Mouse (Mus musculus) kidney, embryonic 14.5 days (tissue): ENCODE data around the gene Nkx3-2. TPM values are rescaled to one million over a fixed set of nuclear protein-coding genes. Genes with fewer than 3 reads are reported as not detected.
A peak's percentile ranks its signal among the peaks of the same experiment; 100 is the strongest.

Experiments
- ATAC-seq: fragments of 200-750 bp; cut with Nextera tagmentation; 2 replicates; pipeline ENCODE4 v1.8.0; 2017; ENCODE audit warnings: moderate number of reproducible peaks, mild to moderate bottlenecking, moderate TSS enrichment, moderate library complexity; ENCODE audit not compliant: low FRiP score, low TSS enrichment
- H3K27ac ChIP-seq: fragments of 300-500 bp; sonication (generic); 2 replicates; pipeline ENCODE4 v1.5.1; 2014; ENCODE audit warnings: low read depth, mild to moderate bottlenecking, low read length, moderate library complexity, mixed read lengths
- H3K27me3 ChIP-seq: fragments of 300-500 bp; sonication (generic); 2 replicates; pipeline ENCODE4 v1.6.1; 2014; ENCODE audit warnings: mild to moderate bottlenecking, low read length; ENCODE audit not compliant: control insufficient read depth, insufficient read depth
- H3K36me3 ChIP-seq: fragments of 300-500 bp; sonication (generic); 2 replicates; pipeline ENCODE4 v1.6.1; 2014; ENCODE audit warnings: low read length, mixed read lengths; ENCODE audit not compliant: control insufficient read depth, insufficient read depth
- H3K4me1 ChIP-seq: fragments of 300-500 bp; sonication (generic); 2 replicates; pipeline ENCODE4 v1.6.1; 2014; ENCODE audit warnings: low read length, mixed read lengths; ENCODE audit not compliant: control insufficient read depth, insufficient read depth
- H3K4me2 ChIP-seq: fragments of 300-500 bp; sonication (generic); replicated peaks from 2 replicates; pipeline ENCODE4 v1.6.1; 2014; ENCODE audit warnings: low read depth, mild to moderate bottlenecking, low read length
- H3K4me3 ChIP-seq: fragments of 300-500 bp; sonication (generic); 2 replicates; pipeline ENCODE4 v1.5.1; 2014; ENCODE audit warnings: mild to moderate bottlenecking, low read length
- H3K9ac ChIP-seq: fragments of 300-500 bp; sonication (generic); 2 replicates; pipeline ENCODE4 v1.6.1; 2014; ENCODE audit warnings: low read depth, mild to moderate bottlenecking, low read length, moderate library complexity
- H3K9me3 ChIP-seq: fragments of 300-500 bp; sonication (generic); 2 replicates; pipeline ENCODE4 v1.6.1; 2016; ENCODE audit warnings: low read length; ENCODE audit not compliant: control insufficient read depth
- WGBS: fragments of 180-500 bp; shearing (Covaris S2); extraction: QIAGEN DNeasy Blood & Tissue Kit; methylation state at CpG from one replicate; pipeline ENCODE4 v1.1.7; 2014; 5-methylcytosine and 5-hydroxymethylcytosine counted together
- polyA plus RNA-seq: library from polyadenylated mRNA; unstranded; fragments of >200 nt; fragmentation: Nextera tagmentation; extraction: Ambion mirVana; gene quantifications from 2 replicates; pipeline ENCODE4 v1.2.1, GENCODE M21; 2014

Gene Nkx3-2
- polyA plus RNA-seq, 1 experiment from 2014 or later: not detected

DNA sequence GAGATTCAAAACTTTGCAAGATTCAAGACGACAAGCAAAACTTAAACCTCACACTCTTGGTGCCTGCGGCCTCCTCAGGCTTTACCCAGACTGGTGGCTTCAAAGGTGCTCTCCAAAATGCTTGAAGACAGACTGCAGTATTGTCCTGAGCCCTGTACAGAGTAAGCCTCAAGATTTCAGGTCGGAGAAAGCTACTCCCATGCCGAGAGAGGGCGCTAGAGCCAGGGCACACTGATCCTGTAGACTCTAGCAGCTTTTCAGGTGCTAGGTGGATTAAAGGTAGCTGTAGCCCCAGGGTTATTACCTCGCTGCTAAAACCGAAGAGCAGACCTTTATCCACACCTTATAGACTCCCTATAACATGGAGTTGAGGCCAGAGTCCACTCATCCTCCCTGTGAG lies 20.1 kb downstream of the Nkx3-2 start:
- peaks cover 84% of the 10 kb centered on the region for H3K27me3 ChIP-seq
- no peaks in the 10 kb centered on the region for H3K9me3 ChIP-seq
- 14% methylated on average over 7 of the region's 7 CpGs for WGBS
- H3K9ac ChIP-seq: no peak overlapping the region
- no peaks in the 10 kb centered on the region for H3K36me3 ChIP-seq
- H3K4me1 ChIP-seq: no peaks in the 10 kb centered on the region
- no peak overlapping the region for H3K4me3 ChIP-seq
- no peak overlapping the region for H3K4me2 ChIP-seq
- no peak; the same call in 1 of the 2 replicates for ATAC-seq
- H3K27ac ChIP-seq: no peak overlapping the region

DNA sequence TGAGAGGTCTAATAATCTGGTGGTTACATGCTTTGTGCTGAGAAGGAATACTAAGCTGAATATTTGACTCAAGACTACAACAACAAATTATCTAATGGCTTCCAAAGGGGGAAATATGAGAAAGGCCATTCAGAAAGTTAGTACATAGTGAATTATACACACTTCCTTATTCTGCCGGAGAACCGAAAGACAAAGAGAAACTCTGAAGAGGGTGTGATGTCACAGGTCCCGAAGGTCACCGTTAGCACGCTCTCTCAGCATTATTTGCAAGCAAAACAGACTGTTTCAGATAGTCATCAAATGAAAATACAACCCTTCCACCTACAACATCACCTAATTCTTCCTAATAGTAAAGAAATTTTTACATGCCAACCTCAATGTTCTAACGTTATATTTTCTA lies 25.5 kb downstream of the Nkx3-2 start:
- Histone ChIP-seq H3K27me3 (peaks cover 32% of the 10 kb centered on the region), H3K9me3 (no peaks in the 10 kb centered on the region), H3K36me3 (no peaks in the 10 kb centered on the region), H3K27ac (no peak overlapping the region), H3K4me1 (no peaks in the 10 kb centered on the region), H3K9ac (no peak overlapping the region), H3K4me3 (no peak overlapping the region), H3K4me2 (no peak overlapping the region)
- 42% methylated on average over 6 of the region's 6 CpGs for WGBS
- no peak for ATAC-seq

DNA sequence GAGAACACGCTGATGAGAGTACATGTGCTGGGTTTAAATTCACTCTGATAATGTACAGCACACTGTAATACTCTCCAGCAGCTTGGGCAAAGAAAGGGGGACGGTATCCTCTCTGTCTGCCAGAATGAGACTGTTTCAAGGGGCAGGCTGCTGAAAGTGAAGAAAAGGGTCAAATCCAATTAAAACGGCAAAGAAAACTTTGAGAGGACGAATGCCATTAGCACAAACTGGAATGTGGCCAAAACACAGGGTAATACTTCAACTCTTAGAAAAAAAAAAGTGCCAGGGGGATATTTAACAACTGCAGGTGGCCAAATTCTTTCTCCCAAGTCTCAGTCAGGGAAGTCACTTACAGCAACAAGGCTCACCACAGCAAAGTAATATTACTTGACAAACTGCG lies 27.3 kb downstream of the Nkx3-2 start:
- no peak for ATAC-seq
- H3K9me3 ChIP-seq: no peaks in the 10 kb centered on the region
- H3K27ac ChIP-seq: no peak overlapping the region
- WGBS: 56% methylated on average over 5 of the region's 5 CpGs
- H3K36me3 ChIP-seq: no peaks in the 10 kb centered on the region
- H3K4me3 ChIP-seq: no peak overlapping the region
- H3K4me2 ChIP-seq: no peak overlapping the region
- H3K27me3 ChIP-seq: peaks cover 15% of the 10 kb centered on the region; the same call in 1 of the 2 replicates
- H3K4me1 ChIP-seq: no peaks in the 10 kb centered on the region
- no peak overlapping the region for H3K9ac ChIP-seq

DNA sequence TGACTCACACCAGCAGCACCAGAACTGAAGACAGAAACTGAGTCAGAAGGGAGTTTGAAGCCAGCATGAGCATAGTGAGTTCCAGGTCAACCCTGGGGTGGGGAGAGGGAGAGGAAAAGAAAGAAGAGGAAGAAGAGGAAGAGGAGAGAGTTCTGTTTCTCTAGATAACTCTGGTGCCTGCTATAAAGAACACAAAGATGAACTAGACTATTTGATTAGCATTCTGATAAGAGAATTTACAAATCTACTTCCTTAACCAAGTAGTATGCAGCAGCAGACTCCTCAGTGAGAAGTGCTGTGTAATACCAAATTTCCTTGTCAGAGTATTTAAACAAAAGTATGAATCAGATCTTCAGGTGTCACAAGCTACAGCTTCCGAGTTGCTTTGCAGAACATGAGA lies 37.3 kb downstream of the Nkx3-2 start:
- Histone ChIP-seq H3K27ac (no peak overlapping the region), H3K4me2 (no peak overlapping the region), H3K4me3 (no peak overlapping the region), H3K4me1 (no peaks in the 10 kb centered on the region), H3K27me3 (no peaks in the 10 kb centered on the region), H3K36me3 (no peaks in the 10 kb centered on the region), H3K9me3 (no peaks in the 10 kb centered on the region), H3K9ac (no peak overlapping the region)
- 86% methylated on average over 1 of the region's 1 CpGs for WGBS
- ATAC-seq: no peak

DNA sequence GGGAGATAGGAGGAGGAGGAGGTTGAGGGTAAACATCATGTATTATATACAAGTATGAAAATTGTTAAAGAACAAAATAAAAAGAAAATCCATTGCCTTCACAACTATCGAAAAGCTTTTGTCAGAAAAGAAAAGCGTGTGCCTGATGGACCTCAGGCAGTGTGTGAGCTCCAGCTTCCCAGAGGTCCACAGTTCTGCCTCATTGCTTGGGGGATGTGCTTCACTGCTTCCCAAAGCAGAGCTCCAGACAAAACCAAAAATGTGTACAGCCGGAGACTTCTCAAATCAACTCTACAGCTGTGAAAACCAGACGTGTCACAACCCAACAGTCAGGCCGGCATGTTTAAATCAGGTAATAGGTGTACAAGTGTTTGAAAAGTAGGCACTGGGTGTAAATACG lies 38.7 kb downstream of the Nkx3-2 start:
- H3K4me3 ChIP-seq: no peak overlapping the region
- no peak overlapping the region for H3K27ac ChIP-seq
- H3K9me3 ChIP-seq: no peaks in the 10 kb centered on the region
- no peaks in the 10 kb centered on the region for H3K36me3 ChIP-seq
- no peaks in the 10 kb centered on the region for H3K4me1 ChIP-seq
- ATAC-seq: peak; percentile 86; the same call in 1 of the 2 replicates
- H3K4me2 ChIP-seq: no peak overlapping the region
- H3K9ac ChIP-seq: no peak overlapping the region
- WGBS: 51% methylated on average over 6 of the region's 6 CpGs
- H3K27me3 ChIP-seq: no peaks in the 10 kb centered on the region

Other genes starting within 250 kb of the Nkx3-2 start
- 59.7 and 61.8 TPM in 2 replicates for gene Rab28, start 56.3 kb downstream of the Nkx3-2 start, polyA plus RNA-seq
- 24.6 and 27.9 TPM in 2 replicates for gene Bod1l, start 79.8 kb upstream of the Nkx3-2 start, polyA plus RNA-seq